Mouse (Mus musculus): ENCODE measurements around the gene Ryr1. TPM values are rescaled to one million over a fixed set of nuclear protein-coding genes. Genes with fewer than 3 reads are reported as not detected.

Gene Ryr1
- polyA plus RNA-seq, 1 experiment from 2014 or later: 0.03 TPM

- no peak overlapping the region for H3K4me3 ChIP-seq (ENCODE audit: inconsistent target)
- 97% methylated on average over 5 of the region's 5 CpGs for WGBS (ENCODE audit: missing documents)
- no peaks in the 10 kb centered on the region for H3K36me3 ChIP-seq (ENCODE audit: inconsistent target)
- peaks cover 15% of the 10 kb centered on the region for H3K79me2 ChIP-seq (ENCODE audit: inconsistent target)
- no peak overlapping the region for H3K27ac ChIP-seq
Measured at GRCm38 (mm10) chr7:28965346-28965840, 159.6 kb downstream of the Ryr1 start.

- Histone ChIP-seq H3K4me3 (ENCODE audit: inconsistent target) (no peak overlapping the region), H3K79me2 (ENCODE audit: inconsistent target) (peaks cover 35% of the 10 kb centered on the region), H3K36me3 (ENCODE audit: inconsistent target) (no peaks in the 10 kb centered on the region), H3K27ac (no peak overlapping the region)
- 98% methylated on average over 3 of the region's 3 CpGs for WGBS (ENCODE audit: missing documents)
Measured at GRCm38 (mm10) chr7:28963399-28963923, 161.5 kb downstream of the Ryr1 start.

- Histone ChIP-seq H3K79me2 (ENCODE audit: inconsistent target) (peaks cover 48% of the 10 kb centered on the region), H3K4me3 (ENCODE audit: inconsistent target) (peak within 1 kb of the TSS; percentile 93), H3K27ac (peak within 1 kb of the TSS; percentile 46), H3K36me3 (ENCODE audit: inconsistent target) (no peaks in the 10 kb centered on the region)
- WGBS (ENCODE audit: missing documents): under 1% methylated on average over 72 of the region's 76 CpGs
Measured at GRCm38 (mm10) chr7:28961927-28962670, 162.9 kb downstream of the Ryr1 start, which contains the start of gene Actn4. Gene Actn4, minus strand, starts transcription at chr7:28962340.

GRCm38 (mm10) chr7:28961584-28961926 is 163.4 kb downstream of the Ryr1 start:
- Histone ChIP-seq H3K4me3 (ENCODE audit: inconsistent target) (peak overlapping the region; percentile 93), H3K36me3 (ENCODE audit: inconsistent target) (no peaks in the 10 kb centered on the region), H3K27ac (peak overlapping the region; percentile 46), H3K79me2 (ENCODE audit: inconsistent target) (peaks cover 54% of the 10 kb centered on the region)
- WGBS (ENCODE audit: missing documents): 1% methylated on average over 7 of the region's 7 CpGs

GRCm38 (mm10) chr7:28960354-28961046 is 164.5 kb downstream of the Ryr1 start:
- Histone ChIP-seq H3K79me2 (ENCODE audit: inconsistent target) (peaks cover 64% of the 10 kb centered on the region), H3K4me3 (ENCODE audit: inconsistent target) (peak overlapping the region; percentile 93), H3K36me3 (ENCODE audit: inconsistent target) (no peaks in the 10 kb centered on the region), H3K27ac (no peak overlapping the region)
- WGBS (ENCODE audit: missing documents): 49% methylated on average over 9 of the region's 9 CpGs

GRCm38 (mm10) chr7:28959505-28960045 is 165.4 kb downstream of the Ryr1 start:
- peaks cover 74% of the 10 kb centered on the region for H3K79me2 ChIP-seq (ENCODE audit: inconsistent target)
- peak overlapping the region; percentile 93; the same call in 1 of the 2 replicates for H3K4me3 ChIP-seq (ENCODE audit: inconsistent target)
- no peak overlapping the region for H3K27ac ChIP-seq
- 38% methylated on average over 6 of the region's 6 CpGs for WGBS (ENCODE audit: missing documents)
- no peaks in the 10 kb centered on the region for H3K36me3 ChIP-seq (ENCODE audit: inconsistent target)

GRCm38 (mm10) chr7:28958770-28959169 is 166.2 kb downstream of the Ryr1 start:
- H3K79me2 ChIP-seq (ENCODE audit: inconsistent target): peaks cover 82% of the 10 kb centered on the region
- H3K4me3 ChIP-seq (ENCODE audit: inconsistent target): no peak overlapping the region
- peak overlapping the region; percentile 29; the same call in 1 of the 2 replicates for H3K27ac ChIP-seq
- WGBS (ENCODE audit: missing documents): 100% methylated on average over 1 of the region's 1 CpGs
- H3K36me3 ChIP-seq (ENCODE audit: inconsistent target): no peaks in the 10 kb centered on the region

GRCm38 (mm10) chr7:28957997-28958725 is 166.8 kb downstream of the Ryr1 start:
- 47% methylated on average over 1 of the region's 1 CpGs for WGBS (ENCODE audit: missing documents)
- Histone ChIP-seq H3K36me3 (ENCODE audit: inconsistent target) (no peaks in the 10 kb centered on the region), H3K79me2 (ENCODE audit: inconsistent target) (peaks cover 88% of the 10 kb centered on the region), H3K27ac (peak overlapping the region; percentile 29), H3K4me3 (ENCODE audit: inconsistent target) (no peak overlapping the region)

- 0 out of 2 replicates have a peak overlapping the region, but pooled peaks have one; percentile 29 for H3K27ac ChIP-seq
- 95% methylated on average over 6 of the region's 6 CpGs for WGBS (ENCODE audit: missing documents)
Measured at GRCm38 (mm10) chr7:28957286-28957685, 167.7 kb downstream of the Ryr1 start.

GRCm38 (mm10) chr7:28956270-28956669 is 168.7 kb downstream of the Ryr1 start:
- Histone ChIP-seq H3K79me2 (ENCODE audit: inconsistent target) (peaks cover 100% of the 10 kb centered on the region), H3K36me3 (ENCODE audit: inconsistent target) (no peaks in the 10 kb centered on the region), H3K4me3 (ENCODE audit: inconsistent target) (no peak overlapping the region), H3K27ac (no peak overlapping the region)
- 92% methylated on average over 1 of the region's 1 CpGs for WGBS (ENCODE audit: missing documents)

More at GRCm38 (mm10) chr7:28957286-28957685, 167.7 kb downstream of the Ryr1 start:
- Histone ChIP-seq H3K36me3 (ENCODE audit: inconsistent target) (no peaks in the 10 kb centered on the region), H3K4me3 (ENCODE audit: inconsistent target) (no peak overlapping the region), H3K79me2 (ENCODE audit: inconsistent target) (peaks cover 96% of the 10 kb centered on the region)

- H3K4me3 ChIP-seq (ENCODE audit: inconsistent target): no peak overlapping the region
- no peaks in the 10 kb centered on the region; the same call in 1 of the 2 replicates for H3K36me3 ChIP-seq (ENCODE audit: inconsistent target)
- peaks cover 100% of the 10 kb centered on the region for H3K79me2 ChIP-seq (ENCODE audit: inconsistent target)
- no peak overlapping the region for H3K27ac ChIP-seq
- WGBS (ENCODE audit: missing documents): 67% methylated on average over 5 of the region's 5 CpGs
Measured at GRCm38 (mm10) chr7:28955295-28955897, 169.6 kb downstream of the Ryr1 start.

- Histone ChIP-seq H3K36me3 (ENCODE audit: inconsistent target) (no peaks in the 10 kb centered on the region; the same call in 1 of the 2 replicates), H3K27ac (0 out of 2 replicates have a peak overlapping the region, but pooled peaks have one; percentile 13), H3K4me3 (ENCODE audit: inconsistent target) (no peak overlapping the region), H3K79me2 (ENCODE audit: inconsistent target) (peaks cover 100% of the 10 kb centered on the region)
- 76% methylated on average over 4 of the region's 4 CpGs for WGBS (ENCODE audit: missing documents)
Measured at GRCm38 (mm10) chr7:28954773-28955172, 170.2 kb downstream of the Ryr1 start.

GRCm38 (mm10) chr7:28953476-28954376 is 171.3 kb downstream of the Ryr1 start:
- Histone ChIP-seq H3K79me2 (ENCODE audit: inconsistent target) (peaks cover 100% of the 10 kb centered on the region), H3K4me3 (ENCODE audit: inconsistent target) (no peak overlapping the region), H3K27ac (no peak overlapping the region), H3K36me3 (ENCODE audit: inconsistent target) (no peaks in the 10 kb centered on the region; the same call in 1 of the 2 replicates)
- 47% methylated on average over 2 of the region's 2 CpGs for WGBS (ENCODE audit: missing documents)

Data from macrophage (primary cell).